Mouse (Mus musculus): ENCODE results near the gene Eif3m. TPM values are rescaled to one million over a fixed set of nuclear protein-coding genes. Genes with fewer than 3 reads are reported as not detected.

Gene Eif3m
- polyA plus RNA-seq (2012; rRNA removed) = 3.0 and 3.4 TPM in 2 replicates

DNA sequence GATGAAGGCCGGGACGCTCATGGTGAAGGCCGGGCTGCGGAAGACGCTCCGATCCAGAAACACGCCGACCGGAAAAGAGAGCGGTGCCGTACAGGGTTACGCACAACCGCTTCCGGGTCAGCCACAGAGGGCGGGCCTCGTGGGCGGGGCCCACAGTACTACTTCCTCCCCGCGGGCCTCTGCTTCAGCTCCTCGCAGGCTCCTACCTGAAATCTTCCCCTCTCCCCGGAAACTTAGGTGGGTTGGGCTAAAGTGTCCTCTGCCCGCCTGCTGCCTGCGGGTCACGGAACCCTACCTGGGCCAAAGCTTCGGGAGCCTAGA is at the start of gene Eif3m:
Gene Eif3m (minus strand): TSS at position 114 of the 321 bp plus-strand sequence.

Other genes with a start within 250 kb of the Eif3m start
- gene Qser1, start 200.3 kb downstream of the Eif3m start, polyA plus RNA-seq (2012; rRNA removed) = 0.62 and 1.0 TPM in 2 replicates
- gene Prrg4, start 167.2 kb downstream of the Eif3m start, polyA plus RNA-seq (2012; rRNA removed) = 0.40 and 0.67 TPM in 2 replicates
- gene Ccdc73, start 149.3 kb downstream of the Eif3m start, polyA plus RNA-seq (2012; rRNA removed) = not detected in 2 replicates
- gene Gm11060, start 74.9 kb upstream of the Eif3m start, polyA plus RNA-seq (2012; rRNA removed) = not detected in 2 replicates
- 1.0 and 2.2 TPM in 2 replicates for gene Wt1, start 109.4 kb upstream of the Eif3m start, polyA plus RNA-seq (2012; rRNA removed)
- 0.39 TPM in 1 of 2 replicates, not detected in the other for gene Them7, start 207.2 kb upstream of the Eif3m start, polyA plus RNA-seq (2012; rRNA removed)